Mouse (Mus musculus) liver, adult 2 months (tissue): ENCODE results near the gene Insyn1.

ENCODE experiments used
- CTCF ChIP-seq: fragments of 200-500 bp; IDR thresholded peaks from 2 replicates; pipeline ENCODE4 v1.5.1; 2011; ENCODE audit warnings: low read depth, low read length, control low read depth
- POLR2A ChIP-seq: fragments of 200-500 bp; IDR thresholded peaks from 2 replicates; pipeline ENCODE4 v1.6.1; 2011; ENCODE audit warnings: low read length, control low read depth; ENCODE audit not compliant: insufficient read depth; ENCODE audit errors: extremely low read depth

DNA sequence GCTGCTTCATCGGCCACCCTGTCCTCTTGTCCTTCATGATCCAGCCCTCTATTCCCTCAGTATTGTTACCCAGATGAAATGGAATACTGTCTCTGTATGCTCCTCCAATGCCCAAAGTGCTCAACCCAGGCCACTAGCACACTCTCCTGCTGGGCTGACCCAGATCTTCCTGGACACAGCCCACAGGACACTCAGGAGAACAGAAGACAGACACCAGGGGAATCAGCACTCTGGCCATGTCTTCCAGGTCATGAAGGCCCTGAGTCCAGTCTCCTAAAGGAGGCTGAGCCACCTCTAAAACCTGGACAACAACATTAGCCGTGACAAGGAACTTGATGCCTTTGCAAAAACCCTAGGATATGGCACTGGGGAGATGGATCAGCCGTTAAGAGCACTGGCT lies 28.1 kb downstream of the Insyn1 start:
- TF ChIP-seq CTCF (no peak), POLR2A (no peak)
